Mouse (Mus musculus): ENCODE results near the gene Spg11.
"Not testable (repeated sequence)": the region's sequence is repeated elsewhere in the genome, so short reads cannot be mapped to it uniquely, and the experiment has no call there.

Gene Spg11

DNA sequence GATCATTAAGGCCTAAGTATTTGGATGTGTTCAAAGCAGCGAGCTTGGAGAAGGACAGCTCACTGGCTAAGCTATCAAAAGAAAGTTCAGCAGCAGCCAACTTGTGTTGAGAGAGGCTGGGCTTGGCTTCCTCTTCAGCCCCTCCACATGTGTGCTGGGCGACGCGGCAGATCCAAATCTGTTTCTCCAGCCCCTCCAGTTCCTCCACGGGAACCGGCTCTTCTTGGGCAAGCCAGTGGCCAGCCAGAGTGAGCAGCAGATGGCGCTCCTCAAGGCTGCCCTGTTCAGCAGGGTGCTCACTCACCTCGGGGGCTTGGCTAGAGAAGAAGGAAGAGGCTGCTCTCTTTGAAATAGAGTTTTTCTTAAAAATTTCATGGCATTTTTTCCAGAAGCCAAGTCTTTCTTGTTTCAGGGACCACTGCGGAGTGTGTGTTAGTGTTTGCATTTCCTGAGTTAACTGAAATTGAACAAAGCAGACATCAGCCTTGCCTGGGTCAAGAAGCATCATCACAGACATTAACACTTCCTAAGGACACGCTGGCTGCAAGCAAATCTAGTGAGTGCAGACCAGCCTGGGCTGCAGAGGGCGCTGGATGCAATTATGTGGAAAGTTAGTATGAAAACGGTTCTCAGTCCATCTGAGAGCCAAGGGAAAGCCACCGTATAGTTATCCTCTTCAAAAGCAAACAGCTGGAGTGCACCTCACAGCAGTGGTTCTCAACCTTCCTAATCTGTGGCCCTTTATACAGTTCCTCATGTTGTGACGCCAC is 52.8 kb downstream of the Spg11 start:
- DNase-seq (ENCODE audit: low spot score): no peak

DNA sequence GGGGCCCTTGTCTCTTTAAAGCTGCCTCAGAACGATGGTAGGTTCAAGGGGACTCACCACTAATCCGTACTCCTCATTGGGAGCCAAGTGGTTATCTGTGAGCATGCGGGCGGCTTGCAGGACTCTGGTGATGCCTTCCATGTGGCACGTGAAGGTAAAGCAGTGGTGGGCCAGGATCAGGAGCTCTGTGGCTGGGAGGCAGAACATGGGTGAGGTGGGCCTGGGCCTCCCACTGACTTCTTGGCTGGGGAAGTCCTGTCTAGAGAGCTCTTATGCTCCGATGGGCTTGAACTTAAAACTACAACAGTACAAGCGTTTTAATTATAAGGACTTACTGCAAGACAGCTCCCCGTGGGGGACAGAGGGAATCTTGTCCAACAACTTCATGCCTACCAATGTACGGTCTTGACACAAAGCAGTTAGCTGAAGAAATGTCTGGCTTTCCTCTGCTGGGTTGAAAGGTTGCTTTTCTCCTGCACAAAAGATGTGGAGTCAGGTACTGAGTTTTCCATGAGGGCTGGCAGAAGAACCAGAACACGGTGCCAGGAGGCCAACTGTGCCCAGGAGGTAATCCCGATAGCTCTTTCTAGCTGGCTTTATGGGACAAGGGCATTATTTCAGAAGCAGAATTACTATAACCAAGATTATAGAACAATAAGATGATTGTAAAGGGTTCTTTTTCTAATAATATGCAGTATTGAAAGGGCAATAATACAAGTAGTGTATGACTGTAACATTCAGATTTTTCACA is 58.6 kb downstream of the Spg11 start:
- no peak for DNase-seq (ENCODE audit: low spot score)

DNA sequence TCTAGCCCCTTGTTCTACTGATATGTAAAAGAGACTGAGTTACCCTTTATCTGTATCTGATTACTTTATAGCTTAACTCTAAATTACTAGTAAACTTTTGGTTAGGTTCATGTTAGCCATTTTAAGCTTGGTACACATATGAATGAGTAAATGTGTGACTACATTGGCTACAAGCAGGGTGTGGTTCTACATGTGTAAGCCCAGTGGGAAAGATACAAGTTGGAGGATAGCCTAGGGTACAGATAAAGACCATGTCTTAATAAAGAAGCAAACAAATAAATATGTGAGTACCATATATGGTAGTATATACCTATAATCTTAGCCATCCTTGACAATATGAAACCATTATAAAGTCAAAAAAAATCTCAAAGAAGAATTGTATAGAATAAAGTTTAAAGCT is 74.3 kb downstream of the Spg11 start:
- no peak for DNase-seq (ENCODE audit: low spot score)

DNA sequence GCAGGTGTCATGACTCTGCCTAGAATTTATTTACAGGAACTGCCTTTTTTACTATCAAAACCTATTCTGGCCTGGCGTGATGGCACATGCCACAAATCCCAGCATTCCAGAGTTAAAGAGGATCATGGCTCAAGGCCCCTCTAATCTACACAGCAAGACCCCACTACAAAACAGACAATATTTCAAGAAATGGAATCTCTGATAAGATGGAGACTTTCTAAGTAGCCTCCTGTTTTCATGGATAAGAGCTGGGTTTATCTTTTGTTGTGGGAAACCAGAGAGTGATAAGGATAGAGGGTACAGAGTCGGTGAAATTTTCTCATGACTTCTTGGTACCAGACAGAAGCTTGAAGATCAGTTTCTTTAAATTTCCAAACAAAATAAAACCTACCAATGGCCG is 82.1 kb downstream of the Spg11 start:
- DNase-seq (ENCODE audit: low spot score): no peak

DNA sequence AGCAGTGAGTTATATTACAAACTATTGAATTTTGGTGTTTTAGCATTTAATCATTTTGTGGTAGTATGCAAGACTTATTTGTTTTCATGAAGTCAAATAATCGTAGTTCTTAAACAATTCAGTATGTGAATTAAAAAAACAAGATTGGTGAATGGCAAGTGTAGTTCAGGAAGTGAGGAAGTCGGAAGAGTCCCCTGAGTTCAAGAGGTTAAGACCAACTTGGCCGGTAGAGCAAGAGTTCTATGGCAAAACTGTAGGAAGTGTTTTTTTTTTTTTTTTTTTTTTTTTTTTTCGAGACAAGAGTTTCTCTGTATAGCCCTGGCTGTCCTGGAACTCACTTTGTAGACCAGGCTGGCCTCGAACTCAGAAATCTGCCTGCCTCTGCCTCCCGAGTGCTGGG is 86.2 kb downstream of the Spg11 start:
- no peak for DNase-seq (ENCODE audit: low spot score)

DNA sequence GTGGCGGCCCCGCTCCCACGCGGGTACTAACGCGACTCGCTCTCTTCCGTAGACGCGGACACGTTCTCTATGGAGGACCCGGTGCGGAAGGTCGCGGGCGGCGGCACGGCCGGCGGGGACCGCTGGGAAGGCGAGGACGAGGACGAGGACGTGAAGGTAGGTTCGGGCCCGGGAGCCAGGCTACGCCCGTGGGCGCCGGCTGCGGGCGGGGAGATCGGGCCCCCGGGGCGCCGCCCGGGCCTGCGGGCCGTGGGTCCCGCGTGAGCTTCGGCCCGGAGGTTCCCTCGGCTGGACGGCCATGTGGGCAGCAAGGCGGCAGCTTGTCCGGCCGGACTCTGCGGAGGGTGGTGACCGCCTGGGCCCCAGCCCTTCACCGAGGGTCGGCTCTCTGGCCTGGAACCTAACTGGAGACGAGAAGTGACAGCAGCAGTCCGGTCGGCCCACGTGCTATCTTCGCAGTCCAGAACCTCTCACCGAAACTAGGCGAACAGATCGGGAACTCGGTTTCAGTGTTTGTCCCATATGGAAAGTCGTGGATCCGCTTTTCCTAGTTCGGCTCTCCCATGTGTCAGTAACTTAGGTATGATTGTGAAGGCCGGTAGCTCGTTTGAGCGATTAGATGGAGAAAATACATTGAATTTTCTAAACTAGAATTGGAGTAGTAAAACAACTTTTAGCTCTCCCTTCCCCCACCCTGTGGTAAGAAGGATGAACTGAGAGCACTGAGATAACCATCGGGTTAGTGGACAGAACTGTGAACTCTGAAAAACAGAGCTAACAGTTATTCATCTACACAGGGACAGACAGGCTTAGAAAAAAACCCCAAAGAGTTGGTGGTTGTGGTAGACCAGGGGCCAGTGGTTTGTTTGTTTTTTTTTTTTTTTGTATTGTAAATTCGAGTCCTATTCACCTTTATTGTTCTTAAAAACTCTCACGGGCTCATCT is 89.2 kb downstream of the Spg11 start:
- peak; percentile 35 for DNase-seq (ENCODE audit: low spot score)

DNA sequence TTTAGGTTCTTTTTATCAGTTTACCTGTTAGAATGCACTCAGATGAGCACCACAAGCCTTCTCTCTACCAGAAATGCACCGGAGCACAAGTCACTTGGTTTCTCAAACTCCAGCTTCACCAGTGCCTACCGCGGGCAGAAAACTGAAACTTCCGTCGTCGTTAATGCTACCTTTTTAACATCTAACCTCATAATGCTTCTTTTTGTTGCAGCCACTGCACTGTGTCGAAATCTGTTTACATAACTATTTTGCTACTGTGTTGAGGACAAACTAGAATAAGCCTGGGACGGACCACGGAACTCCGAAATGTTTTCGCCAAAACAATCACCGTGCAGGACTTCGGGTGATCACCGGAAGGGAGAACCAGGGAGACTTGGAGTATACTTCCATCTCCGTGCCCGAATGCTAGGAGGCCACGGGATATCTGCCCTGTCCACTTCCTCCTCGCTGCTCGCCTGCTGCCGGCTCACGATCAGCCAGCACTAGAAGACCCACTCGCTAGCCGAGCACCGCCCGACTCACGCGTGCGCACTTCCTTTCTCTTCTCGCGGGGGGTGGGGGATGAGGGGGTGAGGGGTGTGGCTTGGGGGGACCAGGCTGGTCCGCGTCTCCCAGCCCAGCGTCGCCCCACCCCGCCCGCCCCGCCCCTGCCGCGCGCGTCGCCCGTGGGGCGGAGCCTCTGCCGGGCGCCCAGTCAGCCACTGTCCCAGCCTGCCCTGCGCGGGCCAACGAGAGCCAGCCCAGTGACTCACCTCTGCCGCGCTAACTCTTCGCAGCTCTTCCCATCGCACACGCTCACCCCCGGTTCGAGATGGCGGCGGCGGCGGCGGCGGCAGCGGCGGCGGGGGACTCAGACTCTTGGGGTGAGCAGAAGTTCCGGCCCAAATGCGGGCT is 90.1 kb downstream of the Spg11 start, which contains the start of gene Eif3j1:
Gene Eif3j1, plus strand, starts transcription at position 685 of the 894 bp plus-strand sequence.
- peak; percentile 79 for DNase-seq (ENCODE audit: low spot score)

DNA sequence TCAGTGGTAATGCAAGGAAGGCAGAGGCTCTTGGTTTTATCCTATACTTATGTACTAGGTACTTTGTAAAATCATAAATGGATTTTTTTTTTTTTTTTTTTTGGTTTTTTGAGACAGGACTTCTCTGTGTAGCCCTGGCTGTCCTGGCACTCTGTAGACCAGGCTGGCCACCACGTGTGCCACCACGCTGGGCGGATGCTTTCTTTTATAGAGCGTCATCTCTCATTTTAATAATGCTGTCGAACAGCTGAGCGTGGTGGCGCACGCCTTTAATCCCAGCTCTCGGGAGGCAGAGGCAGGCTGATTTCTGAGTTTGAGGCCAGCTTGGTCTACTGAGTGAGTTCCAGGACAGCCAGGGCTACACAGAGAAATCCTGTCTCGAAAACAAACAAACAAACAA is 91.1 kb downstream of the Spg11 start:
- DNase-seq (ENCODE audit: low spot score): not testable (repeated sequence)

DNA sequence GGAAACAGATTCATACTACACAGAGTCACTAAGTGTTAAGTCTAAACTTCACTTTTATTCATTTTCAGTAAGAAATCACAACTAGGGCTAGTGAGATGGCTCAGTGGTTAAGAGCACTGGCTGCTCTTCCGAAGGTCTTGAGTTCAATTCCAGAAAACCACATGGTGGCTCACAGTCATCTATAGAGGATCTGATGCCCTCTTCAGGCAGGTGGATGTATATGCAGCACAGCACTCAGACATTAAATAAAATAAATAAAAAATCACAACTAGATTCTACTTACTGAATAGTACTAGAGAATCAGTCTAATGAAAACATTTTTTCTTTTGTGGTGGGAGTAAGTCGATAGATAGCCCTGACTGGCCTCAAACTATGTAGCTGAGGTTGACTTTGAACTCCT is 95.9 kb downstream of the Spg11 start:
- no peak for DNase-seq (ENCODE audit: low spot score)

DNA sequence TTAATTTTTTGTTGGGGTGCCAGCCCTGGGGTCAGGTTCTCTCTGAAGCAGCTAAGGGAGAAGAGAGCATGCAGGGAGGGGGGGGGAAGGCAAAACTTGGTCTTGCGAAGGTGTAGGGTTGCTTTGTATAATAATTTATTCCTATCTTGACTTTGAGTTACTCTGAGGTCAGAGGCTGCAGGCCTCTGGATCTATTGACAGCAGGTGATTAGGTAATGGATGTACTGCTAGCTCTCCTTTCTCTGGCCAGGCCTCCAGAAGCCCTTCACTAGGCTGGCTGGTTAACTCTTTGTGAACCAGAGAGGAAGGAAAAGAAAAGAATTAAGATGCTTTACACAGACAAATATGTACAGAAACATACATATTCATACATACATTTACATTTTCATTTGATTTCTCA is 99.5 kb downstream of the Spg11 start:
- no peak for DNase-seq (ENCODE audit: low spot score)

DNA sequence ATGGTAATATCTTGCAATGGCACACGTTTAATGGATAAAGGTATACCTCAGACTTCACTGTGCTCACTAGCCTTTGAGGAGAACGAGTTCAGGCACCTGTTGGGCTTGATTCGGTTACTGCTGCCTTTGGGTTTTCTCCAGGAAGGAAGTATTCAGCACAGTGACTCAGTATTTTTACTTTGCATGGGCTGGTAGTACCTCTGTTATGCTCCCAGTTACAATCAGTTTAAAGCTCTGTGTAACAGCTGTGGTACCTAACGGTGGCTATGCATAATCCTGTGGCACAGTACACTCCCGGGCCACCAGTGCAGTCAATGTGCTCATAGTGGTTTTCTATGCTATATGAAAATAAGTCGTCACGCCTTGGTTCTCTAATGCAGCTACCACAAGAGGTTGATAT is 106.7 kb downstream of the Spg11 start:
- DNase-seq (ENCODE audit: low spot score): no peak

DNA sequence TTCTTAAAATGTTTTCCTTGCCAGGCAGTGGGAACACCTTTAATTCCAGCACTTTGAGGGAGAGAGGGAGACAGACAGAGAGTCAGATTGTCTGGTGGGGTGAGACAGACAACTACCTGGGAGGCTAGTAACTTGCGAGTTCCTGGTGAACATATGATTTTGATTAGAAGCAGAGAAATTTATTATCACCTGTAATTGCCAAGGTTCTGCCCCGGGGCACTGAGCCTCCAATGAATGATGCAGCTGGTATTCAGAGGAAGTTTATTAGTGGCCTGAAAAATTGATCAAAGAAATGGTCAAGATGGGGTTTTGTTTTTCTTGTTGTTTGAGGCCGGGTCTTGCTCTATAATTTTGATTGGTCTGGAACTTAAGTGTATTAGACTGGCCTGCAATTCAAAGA is 109.4 kb downstream of the Spg11 start:
- DNase-seq (ENCODE audit: low spot score): no peak

All from left cerebral cortex, adult 11 months (tissue).